Mouse (Mus musculus): ENCODE results near the gene Rps11. TPM values are rescaled to one million over a fixed set of nuclear protein-coding genes. Genes with fewer than 3 reads are reported as not detected.

The Rps11 gene
- polyA plus RNA-seq, 1 experiment: 2,753 TPM

GRCm38 (mm10) chr7:45107052-45107645, 17.1 kb downstream of the Rps11 start:
- peak overlapping the region; percentile 67 for H3K27ac ChIP-seq (ENCODE audit: insufficient read depth, low read length)
- no peak for TF ChIP-seq POLR2A (IDR thresholded peaks at IDR 0.05; ENCODE audit: insufficient read depth, low read length)
- TF ChIP-seq EP300 (IDR thresholded peaks at IDR 0.05; ENCODE audit: insufficient read depth, low read depth, low read length): no peak
- H3K27me3 ChIP-seq (ENCODE audit: control insufficient read depth, insufficient read depth, low read length, poor library complexity, severe bottlenecking): no peaks in the 10 kb centered on the region

DNA sequence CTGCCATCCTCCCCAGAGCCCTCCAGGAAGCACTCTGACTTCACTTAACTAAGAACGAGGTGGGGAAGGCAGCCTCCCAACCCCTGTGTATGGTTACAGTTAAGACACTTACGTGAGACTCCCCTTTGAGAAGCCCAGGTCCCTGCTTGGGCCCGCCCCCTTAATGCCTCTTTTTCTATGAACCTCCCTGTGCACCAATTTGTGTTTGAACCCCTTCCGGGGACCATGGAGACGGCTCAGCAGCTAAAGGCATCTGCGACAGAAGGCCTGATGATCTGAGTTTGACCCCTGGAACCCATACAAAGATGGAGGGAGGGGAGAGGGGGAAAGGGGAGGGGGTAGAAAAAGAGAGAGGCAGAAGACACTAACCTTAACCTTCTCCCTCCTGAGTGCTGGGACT, 17.8 kb downstream of the Rps11 start:
- Histone ChIP-seq H3K9ac (ENCODE audit: low read depth, poor library complexity, severe bottlenecking) (peak overlapping the region; percentile 4; the same call in 1 of the 2 replicates), H3K36me3 (ENCODE audit: control insufficient read depth, insufficient read depth, low read length, poor library complexity, severe bottlenecking) (no peaks in the 10 kb centered on the region), H3K9me3 (replicated peaks; ENCODE audit: control insufficient read depth, insufficient read depth, low read length, poor library complexity, severe bottlenecking) (no peaks in the 10 kb centered on the region), H3K27ac (ENCODE audit: insufficient read depth, low read length) (peak overlapping the region; percentile 67), H3K4me1 (ENCODE audit: control insufficient read depth, insufficient read depth, low read length) (peaks cover 2% of the 10 kb centered on the region), H3K4me3 (ENCODE audit: low read depth, low read length) (peak overlapping the region; percentile 29), H3K27me3 (ENCODE audit: control insufficient read depth, insufficient read depth, low read length, poor library complexity, severe bottlenecking) (no peaks in the 10 kb centered on the region)
- TF ChIP-seq POLR2A (IDR thresholded peaks at IDR 0.05; ENCODE audit: insufficient read depth, low read length) (no peak), CTCF (IDR thresholded peaks at IDR 0.05; ENCODE audit: low read depth, low read length) (no peak), EP300 (IDR thresholded peaks at IDR 0.05; ENCODE audit: insufficient read depth, low read depth, low read length) (no peak)

More at GRCm38 (mm10) chr7:45107052-45107645, 17.1 kb downstream of the Rps11 start:
- Histone ChIP-seq H3K9me3 (replicated peaks; ENCODE audit: control insufficient read depth, insufficient read depth, low read length, poor library complexity, severe bottlenecking) (no peaks in the 10 kb centered on the region), H3K36me3 (ENCODE audit: control insufficient read depth, insufficient read depth, low read length, poor library complexity, severe bottlenecking) (no peaks in the 10 kb centered on the region), H3K4me3 (ENCODE audit: low read depth, low read length) (peak overlapping the region; percentile 22; the same call in 1 of the 2 replicates), H3K4me1 (ENCODE audit: control insufficient read depth, insufficient read depth, low read length) (peaks cover 2% of the 10 kb centered on the region), H3K9ac (ENCODE audit: low read depth, poor library complexity, severe bottlenecking) (0 out of 2 replicates have a peak overlapping the region, but pooled peaks have one; percentile 4)

GRCm38 (mm10) chr7:45105491-45105890, 18.7 kb downstream of the Rps11 start:
- H3K9ac ChIP-seq (ENCODE audit: low read depth, poor library complexity, severe bottlenecking): no peak overlapping the region
- no peak for TF ChIP-seq EP300 (IDR thresholded peaks at IDR 0.05; ENCODE audit: insufficient read depth, low read depth, low read length)
- no peak overlapping the region for H3K27ac ChIP-seq (ENCODE audit: insufficient read depth, low read length)

DNA sequence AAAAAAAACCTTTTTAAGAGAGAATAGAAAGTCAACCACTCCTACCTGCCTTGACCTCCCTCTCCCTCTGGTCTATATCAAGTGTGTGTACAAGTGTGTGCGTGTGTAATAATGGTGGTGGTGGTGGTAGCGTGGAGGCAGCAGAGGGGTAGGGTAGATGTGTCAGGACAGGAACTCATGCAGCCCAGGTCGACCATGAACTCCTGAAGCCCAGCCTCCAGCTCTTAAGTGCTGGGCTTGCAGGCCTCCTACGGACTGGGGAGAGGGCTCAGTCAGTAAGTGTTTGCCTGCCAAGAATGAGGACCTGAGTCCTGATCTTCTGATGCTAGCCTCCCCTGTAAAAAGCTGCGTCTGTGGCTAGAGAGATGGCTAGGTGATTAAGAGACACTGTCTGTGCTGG, 19.3 kb downstream of the Rps11 start:
- H3K4me1 ChIP-seq (ENCODE audit: control insufficient read depth, insufficient read depth, low read length): peaks cover 2% of the 10 kb centered on the region
- H3K36me3 ChIP-seq (ENCODE audit: control insufficient read depth, insufficient read depth, low read length, poor library complexity, severe bottlenecking): no peaks in the 10 kb centered on the region
- no peaks in the 10 kb centered on the region for H3K9me3 ChIP-seq (replicated peaks; ENCODE audit: control insufficient read depth, insufficient read depth, low read length, poor library complexity, severe bottlenecking)
- H3K27ac ChIP-seq (ENCODE audit: insufficient read depth, low read length): no peak overlapping the region
- TF ChIP-seq EP300 (IDR thresholded peaks at IDR 0.05; ENCODE audit: insufficient read depth, low read depth, low read length): no peak
- no peak for TF ChIP-seq CTCF (IDR thresholded peaks at IDR 0.05; ENCODE audit: low read depth, low read length)
- TF ChIP-seq POLR2A (IDR thresholded peaks at IDR 0.05; ENCODE audit: insufficient read depth, low read length): no peak
- H3K9ac ChIP-seq (ENCODE audit: low read depth, poor library complexity, severe bottlenecking): no peak overlapping the region
- no peak overlapping the region for H3K4me3 ChIP-seq (ENCODE audit: low read depth, low read length)
- no peaks in the 10 kb centered on the region for H3K27me3 ChIP-seq (ENCODE audit: control insufficient read depth, insufficient read depth, low read length, poor library complexity, severe bottlenecking)

More at GRCm38 (mm10) chr7:45105491-45105890, 18.7 kb downstream of the Rps11 start:
- H3K36me3 ChIP-seq (ENCODE audit: control insufficient read depth, insufficient read depth, low read length, poor library complexity, severe bottlenecking): no peaks in the 10 kb centered on the region
- H3K27me3 ChIP-seq (ENCODE audit: control insufficient read depth, insufficient read depth, low read length, poor library complexity, severe bottlenecking): no peaks in the 10 kb centered on the region
- no peaks in the 10 kb centered on the region for H3K9me3 ChIP-seq (replicated peaks; ENCODE audit: control insufficient read depth, insufficient read depth, low read length, poor library complexity, severe bottlenecking)
- H3K4me3 ChIP-seq (ENCODE audit: low read depth, low read length): no peak overlapping the region
- peaks cover 2% of the 10 kb centered on the region for H3K4me1 ChIP-seq (ENCODE audit: control insufficient read depth, insufficient read depth, low read length)

GRCm38 (mm10) chr7:45103652-45104180, 20.5 kb downstream of the Rps11 start, which contains the start of gene Fcgrt:
Fcgrt (minus strand) TSS chr7:45103851.
- H3K27ac ChIP-seq (ENCODE audit: insufficient read depth, low read length): no peak within 1 kb of the TSS
- no peaks in the 10 kb centered on the region for H3K9me3 ChIP-seq (replicated peaks; ENCODE audit: control insufficient read depth, insufficient read depth, low read length, poor library complexity, severe bottlenecking)
- no peaks in the 10 kb centered on the region for H3K36me3 ChIP-seq (ENCODE audit: control insufficient read depth, insufficient read depth, low read length, poor library complexity, severe bottlenecking)
- H3K9ac ChIP-seq (ENCODE audit: low read depth, poor library complexity, severe bottlenecking): no peak within 1 kb of the TSS
- H3K4me3 ChIP-seq (ENCODE audit: low read depth, low read length): no peak within 1 kb of the TSS
- H3K27me3 ChIP-seq (ENCODE audit: control insufficient read depth, insufficient read depth, low read length, poor library complexity, severe bottlenecking): no peaks in the 10 kb centered on the region
- H3K4me1 ChIP-seq (ENCODE audit: control insufficient read depth, insufficient read depth, low read length): peaks cover 2% of the 10 kb centered on the region
- TF ChIP-seq POLR2A (IDR thresholded peaks at IDR 0.05; ENCODE audit: insufficient read depth, low read length) (no peak), CTCF (IDR thresholded peaks at IDR 0.05; ENCODE audit: low read depth, low read length) (no peak), EP300 (IDR thresholded peaks at IDR 0.05; ENCODE audit: insufficient read depth, low read depth, low read length) (no peak)

- no peaks in the 10 kb centered on the region for H3K27me3 ChIP-seq (ENCODE audit: control insufficient read depth, insufficient read depth, low read length, poor library complexity, severe bottlenecking)
- no peaks in the 10 kb centered on the region for H3K9me3 ChIP-seq (replicated peaks; ENCODE audit: control insufficient read depth, insufficient read depth, low read length, poor library complexity, severe bottlenecking)
- H3K4me1 ChIP-seq (ENCODE audit: control insufficient read depth, insufficient read depth, low read length): peaks cover 2% of the 10 kb centered on the region
- no peak overlapping the region for H3K4me3 ChIP-seq (ENCODE audit: low read depth, low read length)
- H3K9ac ChIP-seq (ENCODE audit: low read depth, poor library complexity, severe bottlenecking): no peak overlapping the region
- no peak for TF ChIP-seq CTCF (IDR thresholded peaks at IDR 0.05; ENCODE audit: low read depth, low read length)
- no peak for TF ChIP-seq POLR2A (IDR thresholded peaks at IDR 0.05; ENCODE audit: insufficient read depth, low read length)
- TF ChIP-seq EP300 (IDR thresholded peaks at IDR 0.05; ENCODE audit: insufficient read depth, low read depth, low read length): no peak
- no peaks in the 10 kb centered on the region for H3K36me3 ChIP-seq (ENCODE audit: control insufficient read depth, insufficient read depth, low read length, poor library complexity, severe bottlenecking)
- no peak overlapping the region for H3K27ac ChIP-seq (ENCODE audit: insufficient read depth, low read length)
Observed at GRCm38 (mm10) chr7:45102940-45103585, 21.2 kb downstream of the Rps11 start.
